Mouse (Mus musculus) left cerebral cortex, postnatal 10 days (tissue): ENCODE measurements around the gene Sdhd. TPM values are rescaled to one million over a fixed set of nuclear protein-coding genes. Genes with fewer than 3 reads are reported as not detected.

Source experiments
- DNase-seq, 2 experiments: peaks; one replicate each; pipeline ENCODE4 v3.0.0; 2021 to 2022; ENCODE audit warnings: low spot score in 2 of 2, mixed read lengths in 1 of 2; ENCODE audit errors: extremely low spot score in 1 of 2
- intact Hi-C: fragments of 180-260 bp; cut with DNase I; formaldehyde crosslinking; loops from one replicate; pipeline ENCODE4 v1.15.1; 2025
- total RNA-seq, 2 experiments: library from RNA; stranded (reverse); gene quantifications; 2 replicates each; pipeline ENCODE4 v1.2.3; 2021

The Sdhd gene
- total RNA-seq, 2 experiments from 2014 or later, result 145 to 154 TPM

DNA sequence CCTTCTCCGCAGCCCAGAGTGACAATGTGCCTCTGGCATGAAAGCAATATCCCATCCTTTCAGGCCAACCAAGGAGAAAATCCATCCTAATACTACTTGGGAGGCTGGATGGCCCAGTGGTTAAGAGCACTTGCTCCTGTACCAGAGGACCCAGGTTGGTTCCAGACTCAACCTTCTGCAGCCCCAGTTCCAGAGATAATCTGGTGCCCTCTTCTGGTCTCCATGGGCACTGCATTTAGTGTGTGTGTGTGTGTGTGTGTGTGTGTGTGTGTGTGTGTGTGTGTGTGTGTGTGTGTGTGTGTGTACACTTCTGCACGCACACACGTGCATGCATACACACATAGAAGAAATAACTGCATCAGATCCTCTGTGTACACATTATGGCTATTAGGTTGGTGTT lies 10.1 kb downstream of the Sdhd start:
- intact Hi-C loops, result no loop called here
- peak in 1 of 2 experiments; percentile 51 for DNase-seq

GRCm38 (mm10) chr9:50592955-50593354 lies 10.7 kb downstream of the Sdhd start:
- intact Hi-C loops, result no loop called here
- no peak for DNase-seq

- intact Hi-C loops, result no loop called here
- no peak for DNase-seq
Measured at GRCm38 (mm10) chr9:50590856-50591518, 12.6 kb downstream of the Sdhd start.

GRCm38 (mm10) chr9:50586955-50587354 lies 16.7 kb downstream of the Sdhd start:
- no peak for DNase-seq
- intact Hi-C loops, result no loop called here

DNA sequence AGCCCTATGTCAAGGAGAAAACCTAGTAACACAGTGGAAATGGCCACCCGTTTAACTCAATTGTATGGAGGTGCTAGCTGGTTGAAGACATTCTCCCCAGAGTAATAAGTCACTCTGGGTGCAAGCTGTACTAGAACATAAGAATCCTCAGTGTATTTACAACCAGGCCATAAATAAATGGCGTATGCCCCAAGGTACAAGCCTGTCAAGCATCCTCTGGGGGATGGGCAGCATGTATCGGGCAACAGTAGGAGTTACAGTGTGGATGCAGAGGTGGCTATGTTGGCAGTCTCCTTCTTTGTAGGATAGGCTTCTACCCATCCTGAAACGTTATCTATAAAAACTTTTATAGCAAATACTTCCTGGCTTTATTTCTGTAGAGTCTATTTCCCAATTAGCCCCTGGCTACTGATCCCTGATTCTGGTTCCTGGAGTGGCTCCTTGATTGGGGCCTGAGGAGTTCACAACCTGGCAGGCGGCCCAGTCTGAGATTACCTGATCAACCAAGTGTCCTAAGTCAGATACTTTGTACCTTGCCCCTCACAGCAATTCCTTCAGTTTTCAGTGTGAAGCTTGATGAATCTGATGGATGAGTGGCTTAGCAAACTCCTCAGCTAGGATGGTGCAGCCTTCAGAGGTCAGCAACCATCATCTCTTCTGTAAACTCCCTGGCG lies 18.3 kb downstream of the Sdhd start:
- intact Hi-C loops, result no loop called here
- DNase-seq, result no peak

GRCm38 (mm10) chr9:50580370-50580769 lies 23.2 kb downstream of the Sdhd start:
- intact Hi-C loops, result no loop called here
- DNase-seq, result no peak

DNA sequence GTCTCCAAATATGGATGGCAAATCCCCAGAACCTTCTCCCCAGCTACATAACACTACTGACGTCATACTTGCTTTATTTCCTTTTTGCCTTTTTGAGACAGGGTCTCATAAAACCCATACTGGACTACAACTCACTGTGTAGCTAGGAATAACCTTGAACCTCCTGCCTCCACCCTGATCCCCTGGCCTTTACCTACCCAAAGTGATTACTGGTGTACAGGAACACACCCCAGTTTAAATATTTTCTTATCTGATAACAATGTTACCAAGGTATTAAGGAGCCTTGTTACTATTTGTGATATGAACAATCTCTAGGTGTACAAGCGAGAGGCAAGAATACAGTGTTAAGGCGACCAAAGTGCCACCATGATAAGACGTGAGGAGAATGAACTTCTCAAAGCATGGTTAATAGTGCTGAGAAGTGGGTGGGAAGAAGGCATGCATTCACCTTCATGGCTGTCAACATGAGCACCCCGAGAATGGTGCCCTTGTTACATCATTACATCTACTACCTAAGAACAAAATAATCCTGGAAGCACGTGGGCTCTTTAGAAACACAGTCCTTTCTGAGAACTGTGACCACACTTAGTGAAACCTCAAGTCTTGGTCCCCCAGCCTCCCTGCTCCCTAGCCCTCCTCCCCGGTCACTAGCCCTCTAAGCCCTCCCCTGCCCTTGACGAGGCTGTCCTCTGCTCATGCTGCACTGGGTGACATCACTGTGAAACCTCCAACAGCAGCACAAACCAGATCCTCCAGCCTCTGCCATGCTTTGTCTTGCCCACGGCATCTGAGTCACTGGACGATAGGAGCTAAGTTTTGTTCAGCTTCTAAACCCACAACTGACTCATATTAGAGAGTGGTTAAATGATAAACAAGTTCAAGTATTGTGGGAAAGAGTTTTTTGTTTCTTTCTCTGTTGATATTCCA lies 33.8 kb downstream of the Sdhd start:
- intact Hi-C loops, result no loop called here
- no peak for DNase-seq

- intact Hi-C loops, result no loop called here
Measured at GRCm38 (mm10) chr9:50567881-50568280, 35.7 kb downstream of the Sdhd start.

DNA sequence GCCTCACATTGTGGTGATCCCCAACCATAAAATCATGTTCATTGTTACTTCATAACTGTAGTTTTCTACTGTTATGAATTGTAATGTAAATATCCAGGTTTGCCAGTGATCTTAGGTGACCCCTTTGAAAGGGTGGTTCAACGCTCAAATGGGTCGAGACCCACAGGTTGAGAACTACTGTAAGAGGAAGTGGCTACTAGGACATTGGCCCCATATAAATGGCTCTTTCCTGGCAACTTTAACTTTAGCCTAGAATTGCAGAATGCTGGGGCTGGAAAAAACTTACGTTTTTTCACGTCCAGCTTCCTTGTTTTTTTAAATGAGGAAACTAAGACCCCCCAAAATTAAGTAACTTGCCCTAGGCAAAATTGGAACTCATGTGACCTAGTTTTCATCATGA lies 36.2 kb downstream of the Sdhd start:
- intact Hi-C loops, result no loop called here
- no peak for DNase-seq

More at GRCm38 (mm10) chr9:50567881-50568280, 35.7 kb downstream of the Sdhd start:
- no peak for DNase-seq

- DNase-seq, result no peak
- intact Hi-C loops, result no loop called here
Measured at GRCm38 (mm10) chr9:50565940-50566339, 37.7 kb downstream of the Sdhd start.

- peak in 1 of 2 experiments; percentile 74 for DNase-seq
Measured at GRCm38 (mm10) chr9:50565173-50565572, 38.4 kb downstream of the Sdhd start.

DNA sequence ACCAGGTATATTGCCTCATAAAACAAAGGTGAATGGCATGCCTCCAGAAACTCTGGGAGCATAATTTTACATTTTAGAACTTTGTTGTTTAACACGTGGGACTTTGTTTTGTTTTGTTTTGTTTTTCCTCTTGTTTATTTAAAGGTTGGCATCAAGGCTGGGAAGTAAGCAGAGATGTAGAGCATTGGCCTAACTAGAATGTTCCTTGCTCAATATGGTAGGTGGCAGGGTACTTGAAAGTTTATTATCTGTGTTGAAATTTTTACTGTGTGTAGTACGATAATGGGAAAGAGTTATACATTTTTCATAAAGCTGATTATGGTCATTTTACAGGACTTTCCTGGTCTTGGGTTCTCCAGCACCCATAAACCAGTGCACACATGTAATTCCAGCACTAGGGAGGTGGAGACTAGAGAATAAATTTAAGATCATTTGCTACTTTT lies 41.7 kb downstream of the Sdhd start:
- intact Hi-C loops, result no loop called here
- DNase-seq, result no peak

More at GRCm38 (mm10) chr9:50565173-50565572, 38.4 kb downstream of the Sdhd start:
- intact Hi-C loops, result no loop called here

DNA sequence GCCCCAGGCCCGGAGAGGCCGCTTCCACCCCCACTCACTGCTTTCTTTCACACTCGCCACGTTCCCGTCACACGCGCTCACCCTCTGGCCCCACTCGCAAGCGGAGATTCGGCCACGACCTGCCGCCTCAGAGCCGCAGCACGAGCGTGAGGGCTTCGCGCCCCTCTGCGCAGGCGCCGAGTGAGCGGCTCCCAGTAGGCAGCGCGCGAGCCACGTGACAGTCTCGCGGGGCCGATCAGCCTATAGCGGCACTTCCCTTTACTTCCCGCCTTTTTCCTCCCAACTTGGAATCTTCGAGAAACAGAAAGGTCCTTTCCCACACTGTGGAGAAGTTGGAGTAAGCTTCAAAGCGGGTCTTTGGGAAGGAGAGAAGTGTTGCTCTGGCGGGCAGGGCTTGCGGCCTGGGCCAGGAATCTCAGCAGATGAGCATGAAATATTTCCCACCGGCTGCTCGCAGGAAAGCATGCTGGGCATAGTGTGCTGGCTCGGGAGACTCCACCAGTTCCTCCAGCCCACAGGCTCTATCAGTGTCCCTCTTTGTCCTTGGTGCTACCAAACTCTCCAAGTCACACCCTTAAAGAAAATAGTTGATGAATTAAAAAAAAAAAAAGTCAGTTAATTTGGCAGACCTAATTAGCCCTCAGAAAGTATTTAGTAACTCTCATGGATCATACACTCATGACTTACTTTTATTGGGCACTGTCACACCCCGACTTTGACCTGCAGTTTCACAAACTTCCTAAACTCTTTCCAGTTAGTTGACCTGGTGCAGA lies 42.3 kb downstream of the Sdhd start, which contains the start of gene Tex12:
Gene Tex12 (minus strand): TSS at position 181 of the 773 bp plus-strand sequence.
- intact Hi-C loops, result no loop called here
- DNase-seq, result no peak

GRCm38 (mm10) chr9:50555094-50555446 lies 48.5 kb downstream of the Sdhd start, which contains the start of gene Bco2:
TSS of gene Bco2 (minus strand) at chr9:50555181.
- DNase-seq, result no peak
- intact Hi-C loops, result no loop called here

- intact Hi-C loops, result no loop called here
- peak; percentile 65 to 84 for DNase-seq
Measured at GRCm38 (mm10) chr9:50554241-50555093, 49.1 kb downstream of the Sdhd start, which contains the start of gene Il18. TSS of gene Il18 (plus strand) at chr9:50554827.

DNA sequence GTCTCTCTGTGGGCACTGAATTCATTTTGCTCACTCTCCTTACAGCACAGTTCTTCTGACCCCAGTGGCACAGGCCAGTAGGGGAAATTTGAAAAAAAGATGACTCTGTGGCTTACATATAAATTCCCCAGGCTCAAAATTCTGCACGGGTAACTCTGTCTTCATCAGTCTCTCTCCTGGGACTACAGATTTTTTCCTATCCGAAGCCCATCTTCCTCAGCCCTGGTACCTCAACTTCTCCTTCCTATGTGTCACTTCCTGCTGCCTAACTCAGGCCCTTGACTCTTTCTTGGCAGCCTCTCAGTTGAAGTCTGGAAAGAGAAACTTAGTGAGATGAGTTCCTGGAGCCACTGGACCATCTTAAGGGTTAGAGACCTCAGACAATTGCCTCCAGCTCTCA lies 50.1 kb downstream of the Sdhd start:
- no peak for DNase-seq
- intact Hi-C loops, result no loop called here

GRCm38 (mm10) chr9:50552206-50552605 lies 51.4 kb downstream of the Sdhd start:
- intact Hi-C loops, result no loop called here

GRCm38 (mm10) chr9:50548936-50549335 lies 54.7 kb downstream of the Sdhd start:
- intact Hi-C loops, result no loop called here
- DNase-seq, result no peak

More at GRCm38 (mm10) chr9:50552206-50552605, 51.4 kb downstream of the Sdhd start:
- DNase-seq, result no peak
